Mouse (Mus musculus): ENCODE data around the gene Mllt11. TPM values are rescaled to one million over a fixed set of nuclear protein-coding genes. Genes with fewer than 3 reads are reported as not detected.
A peak's percentile ranks its signal among the peaks of the same experiment; 100 is the strongest.

Gene Mllt11
- polyA plus RNA-seq, 1 experiment from 2014 or later: 4.3 TPM

- Histone ChIP-seq H3K4me1 (peaks cover 12% of the 10 kb centered on the region), H3K27ac (no peak overlapping the region), H3K36me3 (peaks cover 26% of the 10 kb centered on the region), H3K27me3 (replicated peaks) (no peaks in the 10 kb centered on the region), H3K4me3 (no peak overlapping the region), H3K9me3 (replicated peaks) (no peaks in the 10 kb centered on the region), H3K9ac (peak overlapping the region; percentile 45), H3K4me2 (peak overlapping the region; percentile 46)
- ATAC-seq: no peak
- 41% methylated on average over 17 of the region's 17 CpGs for WGBS (ENCODE audit: insufficient replicate concordance)
These were observed 8.9 kb upstream of the Mllt11 start for GRCm38 (mm10) chr3:95240900-95241299.

- Histone ChIP-seq H3K9ac (no peak overlapping the region), H3K9me3 (replicated peaks) (no peaks in the 10 kb centered on the region), H3K27me3 (replicated peaks) (no peaks in the 10 kb centered on the region), H3K4me2 (peak overlapping the region; percentile 46; the same call in 1 of the 2 replicates), H3K27ac (0 out of 2 replicates have a peak overlapping the region, but pooled peaks have one; percentile 1), H3K36me3 (peaks cover 35% of the 10 kb centered on the region), H3K4me3 (no peak overlapping the region), H3K4me1 (peaks cover 12% of the 10 kb centered on the region)
- 75% methylated on average over 12 of the region's 12 CpGs for WGBS (ENCODE audit: insufficient replicate concordance)
- ATAC-seq: no peak
These were observed 8.0 kb upstream of the Mllt11 start for GRCm38 (mm10) chr3:95239971-95240370.

- H3K9ac ChIP-seq: no peak overlapping the region
- no peak for ATAC-seq
- WGBS (ENCODE audit: insufficient replicate concordance): 71% methylated on average over 6 of the region's 6 CpGs
These were observed 7.1 kb upstream of the Mllt11 start for GRCm38 (mm10) chr3:95239022-95239421.

GRCm38 (mm10) chr3:95237541-95238099 is 5.6 kb upstream of the Mllt11 start:
- Histone ChIP-seq H3K9ac (no peak overlapping the region), H3K27me3 (replicated peaks) (no peaks in the 10 kb centered on the region), H3K27ac (no peak overlapping the region), H3K4me1 (peaks cover 19% of the 10 kb centered on the region), H3K9me3 (replicated peaks) (no peaks in the 10 kb centered on the region), H3K36me3 (peaks cover 59% of the 10 kb centered on the region), H3K4me3 (no peak overlapping the region), H3K4me2 (no peak overlapping the region)
- WGBS (ENCODE audit: insufficient replicate concordance): 83% methylated on average over 8 of the region's 8 CpGs
- no peak for ATAC-seq

More at GRCm38 (mm10) chr3:95239022-95239421, 7.1 kb upstream of the Mllt11 start:
- H3K9me3 ChIP-seq (replicated peaks): no peaks in the 10 kb centered on the region
- H3K4me1 ChIP-seq: peaks cover 12% of the 10 kb centered on the region
- no peak overlapping the region for H3K4me3 ChIP-seq
- H3K4me2 ChIP-seq: no peak overlapping the region
- H3K36me3 ChIP-seq: peaks cover 45% of the 10 kb centered on the region
- no peaks in the 10 kb centered on the region for H3K27me3 ChIP-seq (replicated peaks)
- no peak overlapping the region for H3K27ac ChIP-seq

- H3K9me3 ChIP-seq (replicated peaks): no peaks in the 10 kb centered on the region
- 87% methylated on average over 23 of the region's 23 CpGs for WGBS (ENCODE audit: insufficient replicate concordance)
- H3K27ac ChIP-seq: no peak overlapping the region
- H3K36me3 ChIP-seq: peaks cover 73% of the 10 kb centered on the region
- no peak for ATAC-seq
- no peaks in the 10 kb centered on the region for H3K27me3 ChIP-seq (replicated peaks)
- peaks cover 35% of the 10 kb centered on the region for H3K4me1 ChIP-seq
- no peak overlapping the region for H3K4me3 ChIP-seq
- H3K9ac ChIP-seq: no peak overlapping the region
- no peak overlapping the region for H3K4me2 ChIP-seq
These were observed 3.7 kb upstream of the Mllt11 start for GRCm38 (mm10) chr3:95235386-95236301.

- no peaks in the 10 kb centered on the region for H3K27me3 ChIP-seq (replicated peaks)
- peaks cover 42% of the 10 kb centered on the region for H3K4me1 ChIP-seq
- H3K4me3 ChIP-seq: no peak overlapping the region
- H3K9ac ChIP-seq: no peak overlapping the region
- 87% methylated on average over 16 of the region's 16 CpGs for WGBS (ENCODE audit: insufficient replicate concordance)
- no peaks in the 10 kb centered on the region for H3K9me3 ChIP-seq (replicated peaks)
- H3K36me3 ChIP-seq: peaks cover 72% of the 10 kb centered on the region
- no peak for ATAC-seq
- no peak overlapping the region for H3K4me2 ChIP-seq
- H3K27ac ChIP-seq: no peak overlapping the region
These were observed 1.5 kb upstream of the Mllt11 start for GRCm38 (mm10) chr3:95233303-95233980.

GRCm38 (mm10) chr3:95232771-95233170 is 800 bp upstream of the Mllt11 start:
- peaks cover 66% of the 10 kb centered on the region for H3K36me3 ChIP-seq
- H3K27ac ChIP-seq: no peak overlapping the region; the same call in 1 of the 2 replicates
- peaks cover 46% of the 10 kb centered on the region for H3K4me1 ChIP-seq
- no peak overlapping the region for H3K4me2 ChIP-seq
- H3K4me3 ChIP-seq: no peak overlapping the region
- ATAC-seq: no peak
- H3K27me3 ChIP-seq (replicated peaks): no peaks in the 10 kb centered on the region
- no peak overlapping the region for H3K9ac ChIP-seq
- 76% methylated on average over 7 of the region's 7 CpGs for WGBS (ENCODE audit: insufficient replicate concordance)
- no peaks in the 10 kb centered on the region for H3K9me3 ChIP-seq (replicated peaks)

GRCm38 (mm10) chr3:95230495-95231297 is 1.3 kb downstream of the Mllt11 start:
- peaks cover 49% of the 10 kb centered on the region for H3K36me3 ChIP-seq
- H3K4me1 ChIP-seq: peaks cover 58% of the 10 kb centered on the region
- H3K4me3 ChIP-seq: peak overlapping the region; percentile 70
- H3K9ac ChIP-seq: peak overlapping the region; percentile 87
- H3K27me3 ChIP-seq (replicated peaks): no peaks in the 10 kb centered on the region
- H3K4me2 ChIP-seq: peak overlapping the region; percentile 95
- no peaks in the 10 kb centered on the region for H3K9me3 ChIP-seq (replicated peaks)
- peak; percentile 31 for ATAC-seq
- H3K27ac ChIP-seq: peak overlapping the region; percentile 86
- WGBS (ENCODE audit: insufficient replicate concordance): 21% methylated on average over 8 of the region's 8 CpGs

- H3K27me3 ChIP-seq (replicated peaks): no peaks in the 10 kb centered on the region
- H3K27ac ChIP-seq: peak overlapping the region; percentile 86
- peak overlapping the region; percentile 70 for H3K4me3 ChIP-seq
- ATAC-seq: no peak
- peak overlapping the region; percentile 95 for H3K4me2 ChIP-seq
- H3K9me3 ChIP-seq (replicated peaks): no peaks in the 10 kb centered on the region
- peaks cover 60% of the 10 kb centered on the region for H3K4me1 ChIP-seq
- H3K36me3 ChIP-seq: peaks cover 49% of the 10 kb centered on the region
- peak overlapping the region; percentile 87 for H3K9ac ChIP-seq
- WGBS (ENCODE audit: insufficient replicate concordance): under 1% methylated on average over 13 of the region's 13 CpGs
These were observed 2.0 kb downstream of the Mllt11 start for GRCm38 (mm10) chr3:95229781-95230494.

GRCm38 (mm10) chr3:95228894-95229780 is 2.8 kb downstream of the Mllt11 start:
- under 1% methylated on average over 43 of the region's 43 CpGs for WGBS (ENCODE audit: insufficient replicate concordance)
- H3K27ac ChIP-seq: peak overlapping the region; percentile 86
- H3K27me3 ChIP-seq (replicated peaks): no peaks in the 10 kb centered on the region
- H3K4me1 ChIP-seq: peaks cover 60% of the 10 kb centered on the region
- H3K4me3 ChIP-seq: peak overlapping the region; percentile 70
- peak overlapping the region; percentile 87 for H3K9ac ChIP-seq
- H3K36me3 ChIP-seq: peaks cover 47% of the 10 kb centered on the region
- peak overlapping the region; percentile 95 for H3K4me2 ChIP-seq
- no peaks in the 10 kb centered on the region for H3K9me3 ChIP-seq (replicated peaks)
- ATAC-seq: peak; percentile 27
